Comparison of ENCODE assay signal across 21 mouse cellular contexts in genomic region chr3:143784353-143784791, GRCm38 (mm10).
DNase-seq lines count a peak whose midpoint lies in the region; ATAC-seq and TF ChIP-seq lines count a peak whose summit lies in the region.
"Had no signal": no experiment of that assay in that cellular context is flagged by ENCODE, and none has a peak within 500 bp of the region (broad histone marks: within the 10 kb centered on the region; RNA-seq: fewer than 3 reads in every experiment).

No protein-coding gene starts in this region.

- no peak for DNase-seq in intestine, embryonic 14.5 days (ENCODE audit: low spot score)
- peak; percentile 53 for DNase-seq in lung, postnatal 0 days (ENCODE audit: low spot score)
- no peak for DNase-seq in lung, postnatal 36 days
- DNase-seq in stomach, postnatal 0 days (ENCODE audit: low spot score), result no peak
- DNase-seq in spleen, postnatal 36 days (ENCODE audit: low spot score in 2 of 2), result no peak
- DNase-seq in right cerebral cortex, postnatal 4 days, result no peak
- DNase-seq: adrenal gland, postnatal 36 days; B cell, adult 2 months; cerebellum, adult 8-10 months; gastrocnemius, postnatal 36 days; heart, postnatal 14 days; kidney, adult 9 months; right cerebral cortex, postnatal 14 days had no signal

- no peak for TF ChIP-seq EP300 in lung, postnatal 0 days (IDR thresholded peaks at IDR 0.05)
- no peak for TF ChIP-seq EP300 in stomach, postnatal 0 days (optimal IDR thresholded peaks at IDR 0.05)

- no peak overlapping the region for H3K4me2 ChIP-seq in intestine, embryonic 14.5 days (ENCODE audit: low read length)
- no peak overlapping the region for H3K4me2 ChIP-seq in intestine, postnatal 0 days (replicated peaks; ENCODE audit: low read depth)
- no peak overlapping the region for H3K4me2 ChIP-seq in lung, postnatal 0 days (replicated peaks; ENCODE audit: low read depth, low read length)
- no peak overlapping the region for H3K4me2 ChIP-seq in intestine, embryonic 16.5 days (ENCODE audit: low read depth, low read length)
- H3K4me2 ChIP-seq in stomach, postnatal 0 days (replicated peaks; ENCODE audit: low read depth), result no peak overlapping the region
- H3K4me2 ChIP-seq: embryonic facial prominence, embryonic 15.5 days; forebrain, embryonic 12.5 days; hindbrain, embryonic 15.5 days; liver, embryonic 15.5 days; neural tube, embryonic 12.5 days had no signal

- H3K4me3 ChIP-seq in intestine, embryonic 14.5 days (ENCODE audit: low read depth, low read length), result no peak overlapping the region
- H3K4me3 ChIP-seq in intestine, postnatal 0 days (ENCODE audit: low read depth, low read length), result no peak overlapping the region
- no peak overlapping the region for H3K4me3 ChIP-seq in lung, postnatal 0 days (ENCODE audit: low read depth, low read length)
- H3K4me3 ChIP-seq in intestine, embryonic 16.5 days (ENCODE audit: low read length), result no peak overlapping the region
- H3K4me3 ChIP-seq in stomach, postnatal 0 days (ENCODE audit: low read depth, low read length), result no peak overlapping the region
- H3K4me3 ChIP-seq: embryonic facial prominence, embryonic 15.5 days; forebrain, embryonic 12.5 days; heart, embryonic 10.5 days; hindbrain, embryonic 15.5 days; liver, embryonic 15.5 days; neural tube, embryonic 12.5 days had no signal

- TF ChIP-seq CTCF in intestine, postnatal 0 days (IDR thresholded peaks at IDR 0.05; ENCODE audit: low read depth), result no peak
- no peak for TF ChIP-seq CTCF in lung, postnatal 0 days (IDR thresholded peaks at IDR 0.05)
- TF ChIP-seq CTCF in stomach, postnatal 0 days (IDR thresholded peaks at IDR 0.05; ENCODE audit: low read depth), result no peak

- 0 out of 2 replicates have a peak overlapping the region, but pooled peaks have one; percentile 11 for H3K27ac ChIP-seq in intestine, embryonic 14.5 days (ENCODE audit: low read depth)
- H3K27ac ChIP-seq in intestine, postnatal 0 days (ENCODE audit: low read depth, low read length), result no peak overlapping the region
- H3K27ac ChIP-seq in lung, postnatal 0 days (ENCODE audit: low read length), result no peak overlapping the region
- H3K27ac ChIP-seq in intestine, embryonic 16.5 days (ENCODE audit: low read length), result no peak overlapping the region
- no peak overlapping the region for H3K27ac ChIP-seq in stomach, postnatal 0 days (replicated peaks)
- H3K27ac ChIP-seq: embryonic facial prominence, embryonic 15.5 days; forebrain, embryonic 12.5 days; heart, embryonic 10.5 days; hindbrain, embryonic 15.5 days; liver, embryonic 15.5 days; neural tube, embryonic 12.5 days had no signal

- H3K36me3 ChIP-seq in intestine, embryonic 14.5 days (ENCODE audit: control insufficient read depth, insufficient read depth, low read length), result no peaks in the 10 kb centered on the region
- H3K36me3 ChIP-seq in intestine, postnatal 0 days (ENCODE audit: control insufficient read depth, insufficient read depth), result no peaks in the 10 kb centered on the region
- H3K36me3 ChIP-seq in lung, postnatal 0 days (ENCODE audit: insufficient read depth, low read length), result no peaks in the 10 kb centered on the region
- H3K36me3 ChIP-seq in intestine, embryonic 16.5 days (ENCODE audit: control insufficient read depth, insufficient read depth, low read length), result no peaks in the 10 kb centered on the region
- no peaks in the 10 kb centered on the region for H3K36me3 ChIP-seq in stomach, postnatal 0 days (ENCODE audit: control insufficient read depth, insufficient read depth, low read length)
- H3K36me3 ChIP-seq: embryonic facial prominence, embryonic 15.5 days; forebrain, embryonic 12.5 days; heart, embryonic 10.5 days; hindbrain, embryonic 15.5 days; liver, embryonic 15.5 days; neural tube, embryonic 12.5 days had no signal

- peaks cover 4% of the 10 kb centered on the region; the same call in 1 of the 2 replicates for H3K4me1 ChIP-seq in intestine, embryonic 14.5 days (replicated peaks; ENCODE audit: control insufficient read depth, insufficient read depth, low read length)
- 0 out of 2 replicates have a peak, but pooled peaks cover 3% of the 10 kb centered on the region for H3K4me1 ChIP-seq in intestine, postnatal 0 days (replicated peaks; ENCODE audit: control insufficient read depth, insufficient read depth, low read length)
- H3K4me1 ChIP-seq in lung, postnatal 0 days (ENCODE audit: insufficient read depth, low read depth, low read length), result no peaks in the 10 kb centered on the region; the same call in 1 of the 2 replicates
- H3K4me1 ChIP-seq in intestine, embryonic 16.5 days (ENCODE audit: control insufficient read depth, insufficient read depth, low read length), result no peaks in the 10 kb centered on the region
- H3K4me1 ChIP-seq in stomach, postnatal 0 days (replicated peaks; ENCODE audit: control insufficient read depth, insufficient read depth), result no peaks in the 10 kb centered on the region
- H3K4me1 ChIP-seq: embryonic facial prominence, embryonic 15.5 days; forebrain, embryonic 12.5 days; heart, embryonic 10.5 days; hindbrain, embryonic 15.5 days; liver, embryonic 15.5 days; neural tube, embryonic 12.5 days had no signal

- WGBS in intestine, embryonic 14.5 days, result 30% methylated on average over 3 of the region's 3 CpGs
- WGBS in intestine, postnatal 0 days, result 65% methylated on average over 3 of the region's 3 CpGs
- 39% methylated on average over 3 of the region's 3 CpGs for WGBS in lung, postnatal 0 days
- WGBS in intestine, embryonic 16.5 days, result 51% methylated on average over 3 of the region's 3 CpGs
- 44% methylated on average over 3 of the region's 3 CpGs for WGBS in stomach, postnatal 0 days

- H3K27me3 ChIP-seq in intestine, embryonic 14.5 days (replicated peaks; ENCODE audit: control insufficient read depth, insufficient read depth, low read length), result no peaks in the 10 kb centered on the region
- H3K27me3 ChIP-seq in intestine, postnatal 0 days (replicated peaks; ENCODE audit: control insufficient read depth, insufficient read depth, low read length), result no peaks in the 10 kb centered on the region
- no peaks in the 10 kb centered on the region for H3K27me3 ChIP-seq in lung, postnatal 0 days (replicated peaks; ENCODE audit: insufficient read depth, low read length)
- H3K27me3 ChIP-seq in intestine, embryonic 16.5 days (replicated peaks; ENCODE audit: control insufficient read depth, insufficient read depth, low read length), result no peaks in the 10 kb centered on the region
- H3K27me3 ChIP-seq in stomach, postnatal 0 days (ENCODE audit: control insufficient read depth, insufficient read depth, low read length), result no peaks in the 10 kb centered on the region
- H3K27me3 ChIP-seq: embryonic facial prominence, embryonic 15.5 days; forebrain, embryonic 12.5 days; hindbrain, embryonic 15.5 days; liver, embryonic 15.5 days; neural tube, embryonic 12.5 days had no signal

- 0 out of 2 replicates have a peak, but pooled peaks have one; percentile 47 for ATAC-seq in intestine, embryonic 14.5 days (replicated peaks; ENCODE audit: low FRiP score, low TSS enrichment, low read depth)
- ATAC-seq in intestine, postnatal 0 days, result no peak
- peak; percentile 70 for ATAC-seq in lung, postnatal 0 days
- peak; percentile 14; the same call in 1 of the 2 replicates for ATAC-seq in intestine, embryonic 16.5 days
- peak; percentile 54 for ATAC-seq in stomach, postnatal 0 days (ENCODE audit: low FRiP score, low TSS enrichment)

- no peaks in the 10 kb centered on the region for H3K9me3 ChIP-seq in intestine, embryonic 14.5 days (ENCODE audit: control insufficient read depth, low read length)
- no peaks in the 10 kb centered on the region for H3K9me3 ChIP-seq in intestine, postnatal 0 days (ENCODE audit: control insufficient read depth)
- H3K9me3 ChIP-seq in lung, postnatal 0 days (ENCODE audit: low read length), result no peaks in the 10 kb centered on the region
- no peaks in the 10 kb centered on the region for H3K9me3 ChIP-seq in intestine, embryonic 16.5 days (ENCODE audit: control insufficient read depth, low read length)
- no peaks in the 10 kb centered on the region for H3K9me3 ChIP-seq in stomach, postnatal 0 days (ENCODE audit: control insufficient read depth, low read length)
- H3K9me3 ChIP-seq: embryonic facial prominence, embryonic 15.5 days; forebrain, embryonic 12.5 days; heart, embryonic 10.5 days; hindbrain, embryonic 15.5 days; liver, embryonic 15.5 days; neural tube, embryonic 12.5 days had no signal

- no peak overlapping the region for H3K9ac ChIP-seq in intestine, embryonic 14.5 days (ENCODE audit: low read length)
- no peak overlapping the region for H3K9ac ChIP-seq in intestine, postnatal 0 days (ENCODE audit: low read depth, low read length)
- H3K9ac ChIP-seq in lung, postnatal 0 days (replicated peaks; ENCODE audit: low read depth), result no peak overlapping the region
- H3K9ac ChIP-seq in intestine, embryonic 16.5 days (ENCODE audit: low read depth, low read length), result no peak overlapping the region
- H3K9ac ChIP-seq in stomach, postnatal 0 days (ENCODE audit: low read length), result no peak overlapping the region
- H3K9ac ChIP-seq: embryonic facial prominence, embryonic 15.5 days; forebrain, embryonic 12.5 days; hindbrain, embryonic 15.5 days; liver, embryonic 15.5 days; neural tube, embryonic 12.5 days had no signal
